Mouse (Mus musculus) stomach, postnatal 0 days (tissue): ENCODE measurements around the gene Spats1.

Experiments
- CTCF ChIP-seq: IDR thresholded peaks from 2 replicates; pipeline ENCODE4 v1.5.1; 2016; ENCODE audit warnings: antibody characterized with exemption, low read depth, mild to moderate bottlenecking, moderate library complexity
- EP300 ChIP-seq: optimal IDR thresholded peaks from 2 replicates; pipeline ENCODE3; 2016; ENCODE audit warnings: antibody characterized with exemption

DNA sequence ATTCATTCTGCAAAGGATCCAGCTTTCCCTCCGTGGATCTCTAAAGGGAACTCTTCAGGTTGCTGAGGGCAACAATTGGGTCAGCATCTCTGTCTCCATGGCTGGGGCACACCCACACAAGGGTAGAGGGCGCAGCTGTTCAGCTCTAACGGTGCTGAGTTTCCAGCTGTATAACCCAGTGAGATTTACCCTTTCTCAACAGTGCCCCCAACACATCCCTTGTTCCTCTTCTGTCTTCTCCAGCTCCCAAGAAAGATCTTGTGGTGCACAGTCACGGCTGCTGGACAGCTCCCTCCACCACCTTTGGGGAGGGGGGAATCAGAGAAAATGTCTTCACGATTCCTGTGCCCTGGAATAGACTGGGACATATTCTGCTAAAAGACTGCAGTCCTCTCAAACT, 12.0 kb upstream of the Spats1 start:
- no peak for TF ChIP-seq CTCF
- TF ChIP-seq EP300, result no peak
